Mouse (Mus musculus) midbrain, postnatal 0 days (tissue): ENCODE measurements around the gene Tmem119. TPM values are rescaled to one million over a fixed set of nuclear protein-coding genes. Genes with fewer than 3 reads are reported as not detected.

Source experiments
- ATAC-seq: fragments of 200-750 bp; cut with Nextera tagmentation; 2 replicates; pipeline ENCODE4 v1.8.0; 2017; ENCODE audit warnings: moderate number of reproducible peaks, mild to moderate bottlenecking, moderate TSS enrichment, moderate library complexity; ENCODE audit not compliant: low FRiP score
- DNase-seq: peaks from one replicate; pipeline ENCODE4 v3.0.0-alpha.2; 2015; ENCODE audit warnings: low spot score
- H3K27ac ChIP-seq: fragments of 300-500 bp; sonication (generic); 2 replicates; pipeline ENCODE4 v1.5.1; 2014; ENCODE audit warnings: low read depth, mild to moderate bottlenecking, low read length, mixed read lengths
- H3K27me3 ChIP-seq: fragments of 300-500 bp; sonication (generic); 2 replicates; pipeline ENCODE4 v1.6.1; 2014; ENCODE audit warnings: low read length, control low read depth, mixed read lengths; ENCODE audit not compliant: insufficient read depth
- H3K36me3 ChIP-seq: fragments of 300-500 bp; sonication (generic); 2 replicates; pipeline ENCODE4 v1.6.1; 2014; ENCODE audit warnings: low read length, control low read depth, mixed read lengths; ENCODE audit not compliant: insufficient read depth
- H3K4me1 ChIP-seq: fragments of 300-500 bp; sonication (generic); 2 replicates; pipeline ENCODE4 v1.6.1; 2014; ENCODE audit warnings: mild to moderate bottlenecking, control low read depth, antibody characterized with exemption, low read length, mixed read lengths; ENCODE audit not compliant: insufficient read depth
- H3K4me2 ChIP-seq: fragments of 300-500 bp; sonication (generic); 2 replicates; pipeline ENCODE4 v1.6.1; 2014; ENCODE audit warnings: low read depth, mild to moderate bottlenecking, low read length, mixed read lengths; ENCODE audit not compliant: poor library complexity, severe bottlenecking
- H3K4me3 ChIP-seq: fragments of 300-500 bp; sonication (generic); 2 replicates; pipeline ENCODE4 v1.5.1; 2014; ENCODE audit warnings: low read depth, mild to moderate bottlenecking, low read length, moderate library complexity
- H3K9ac ChIP-seq: fragments of 300-500 bp; sonication (generic); replicated peaks from 2 replicates; pipeline ENCODE4 v1.6.1; 2014; ENCODE audit warnings: mild to moderate bottlenecking, low read length, moderate library complexity, mixed read lengths; ENCODE audit not compliant: poor library complexity, severe bottlenecking
- H3K9me3 ChIP-seq: fragments of 300-500 bp; sonication (generic); 2 replicates; pipeline ENCODE4 v1.6.1; 2016; ENCODE audit warnings: low read length, control low read depth
- CTCF ChIP-seq: IDR thresholded peaks from 2 replicates; pipeline ENCODE4 v1.5.1; 2016; ENCODE audit warnings: antibody characterized with exemption, mild to moderate bottlenecking
- WGBS: fragments of 180-500 bp; shearing (Covaris S2); extraction: QIAGEN DNeasy Blood & Tissue Kit; methylation state at CpG from one replicate; pipeline ENCODE4 v1.1.7; 2014; 5-methylcytosine and 5-hydroxymethylcytosine counted together
- polyA plus RNA-seq: library from polyadenylated mRNA; unstranded; fragments of >200 nt; fragmentation: Nextera tagmentation; extraction: Ambion mirVana; gene quantifications from 2 replicates; pipeline ENCODE4 v1.2.1, GENCODE M21; 2015
- total RNA-seq: library from RNA; depleted of rRNA; stranded (reverse); fragments of >200 nt; gene quantifications from 2 replicates; pipeline ENCODE4 v1.2.3, GENCODE M21; 2014

Tmem119 gene
- total and polyA plus RNA-seq, 2 experiments from 2014 or later = 5.9 to 10.1 TPM

- no peak for TF ChIP-seq CTCF
- Histone ChIP-seq H3K9ac (no peak overlapping the region), H3K9me3 (no peaks in the 10 kb centered on the region), H3K4me2 (no peak overlapping the region), H3K27ac (no peak overlapping the region), H3K36me3 (no peaks in the 10 kb centered on the region), H3K4me3 (no peak overlapping the region), H3K27me3 (no peaks in the 10 kb centered on the region), H3K4me1 (no peaks in the 10 kb centered on the region)
- 91% methylated on average over 2 of the region's 2 CpGs for WGBS
- DNase-seq (no peak), ATAC-seq (no peak)
Observed at GRCm38 (mm10) chr5:113808177-113808576, 7.9 kb upstream of the Tmem119 start.

GRCm38 (mm10) chr5:113807712-113808111, 7.4 kb upstream of the Tmem119 start:
- Histone ChIP-seq H3K4me3 (no peak overlapping the region), H3K27me3 (no peaks in the 10 kb centered on the region), H3K9me3 (no peaks in the 10 kb centered on the region), H3K36me3 (no peaks in the 10 kb centered on the region), H3K4me1 (no peaks in the 10 kb centered on the region), H3K27ac (no peak overlapping the region), H3K4me2 (no peak overlapping the region), H3K9ac (no peak overlapping the region)
- no peak for DNase-seq
- no peak for ATAC-seq
- WGBS = 63% methylated on average over 9 of the region's 9 CpGs
- no peak for TF ChIP-seq CTCF

GRCm38 (mm10) chr5:113806414-113806813, 6.1 kb upstream of the Tmem119 start:
- Histone ChIP-seq H3K4me3 (no peak overlapping the region), H3K4me2 (no peak overlapping the region), H3K4me1 (no peaks in the 10 kb centered on the region), H3K27ac (no peak overlapping the region), H3K27me3 (no peaks in the 10 kb centered on the region), H3K9ac (no peak overlapping the region), H3K9me3 (no peaks in the 10 kb centered on the region), H3K36me3 (no peaks in the 10 kb centered on the region)
- ATAC-seq = no peak
- no peak for TF ChIP-seq CTCF
- no peak for DNase-seq
- 43% methylated on average over 10 of the region's 10 CpGs for WGBS

GRCm38 (mm10) chr5:113805301-113805700, 5.0 kb upstream of the Tmem119 start:
- H3K9ac ChIP-seq = no peak overlapping the region
- no peak for ATAC-seq
- no peak for TF ChIP-seq CTCF
- H3K27ac ChIP-seq = no peak overlapping the region
- H3K4me3 ChIP-seq = no peak overlapping the region
- H3K27me3 ChIP-seq = no peaks in the 10 kb centered on the region
- no peak for DNase-seq
- no peak overlapping the region for H3K4me2 ChIP-seq
- WGBS = 88% methylated on average over 9 of the region's 9 CpGs
- H3K9me3 ChIP-seq = no peaks in the 10 kb centered on the region
- H3K4me1 ChIP-seq = no peaks in the 10 kb centered on the region
- H3K36me3 ChIP-seq = no peaks in the 10 kb centered on the region

- no peak overlapping the region for H3K4me2 ChIP-seq
- no peaks in the 10 kb centered on the region for H3K36me3 ChIP-seq
- H3K27ac ChIP-seq = no peak overlapping the region
- 60% methylated on average over 7 of the region's 7 CpGs for WGBS
- no peaks in the 10 kb centered on the region for H3K9me3 ChIP-seq
- DNase-seq = no peak
- H3K9ac ChIP-seq = no peak overlapping the region
- ATAC-seq = no peak
- H3K27me3 ChIP-seq = no peaks in the 10 kb centered on the region
- no peak for TF ChIP-seq CTCF
- H3K4me1 ChIP-seq = no peaks in the 10 kb centered on the region
- H3K4me3 ChIP-seq = no peak overlapping the region
Observed at GRCm38 (mm10) chr5:113804395-113804966, 4.2 kb upstream of the Tmem119 start.

GRCm38 (mm10) chr5:113799691-113800090, 625 bp downstream of the Tmem119 start:
- Histone ChIP-seq H3K9ac (no peak overlapping the region), H3K27ac (no peak overlapping the region), H3K4me3 (no peak overlapping the region), H3K4me2 (no peak overlapping the region), H3K27me3 (no peaks in the 10 kb centered on the region), H3K9me3 (no peaks in the 10 kb centered on the region), H3K4me1 (no peaks in the 10 kb centered on the region), H3K36me3 (no peaks in the 10 kb centered on the region)
- 58% methylated on average over 5 of the region's 5 CpGs for WGBS
- ATAC-seq (no peak), DNase-seq (no peak)
- TF ChIP-seq CTCF = no peak
